Mouse (Mus musculus): ENCODE measurements around the gene Adamtsl1. TPM values are rescaled to one million over a fixed set of nuclear protein-coding genes. Genes with fewer than 3 reads are reported as not detected.
A peak's percentile ranks its signal among the peaks of the same experiment; 100 is the strongest.

Gene Adamtsl1
- total RNA-seq, 1 experiment from 2014 or later, result 8.7 TPM

DNA sequence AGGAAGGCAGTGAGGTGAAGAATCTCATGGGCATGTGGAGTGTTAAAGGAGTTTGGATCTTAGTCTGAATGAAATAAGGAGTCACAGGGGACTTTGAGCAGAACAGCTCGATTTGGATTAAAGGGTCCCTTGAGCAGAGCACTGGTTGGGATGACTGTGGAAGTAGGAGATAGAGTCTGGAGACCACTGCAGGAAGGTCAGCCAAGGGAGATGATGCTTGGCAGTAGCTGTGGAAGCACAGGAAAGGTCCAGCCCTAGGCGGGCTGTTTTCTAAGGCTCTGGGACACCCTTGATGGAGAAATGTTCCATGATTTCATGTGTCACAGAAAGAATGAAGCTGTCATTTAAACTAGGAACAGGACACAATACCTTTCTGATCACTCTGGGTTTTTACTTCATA lies 689.3 kb downstream of the Adamtsl1 start:
- DNase-seq, result no peak

DNA sequence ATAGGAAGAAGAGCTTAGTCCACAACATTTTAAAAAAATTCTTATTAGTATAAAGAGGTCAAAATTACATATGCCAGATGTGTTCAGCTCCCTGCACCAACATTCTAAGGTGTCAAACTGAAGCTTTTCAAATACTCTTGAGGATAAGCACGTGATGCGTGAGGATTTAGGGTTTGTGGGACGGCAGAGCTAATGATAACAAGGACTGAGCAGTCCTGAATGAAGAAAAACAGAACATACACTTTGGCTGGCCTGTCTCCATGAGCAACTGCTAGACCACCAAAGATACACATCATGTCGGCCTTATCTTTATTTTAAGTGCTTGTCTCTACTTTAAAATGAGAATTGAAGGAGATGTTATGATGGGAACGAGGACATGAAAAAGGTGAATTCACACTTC lies 710.9 kb downstream of the Adamtsl1 start:
- no peak for DNase-seq

DNA sequence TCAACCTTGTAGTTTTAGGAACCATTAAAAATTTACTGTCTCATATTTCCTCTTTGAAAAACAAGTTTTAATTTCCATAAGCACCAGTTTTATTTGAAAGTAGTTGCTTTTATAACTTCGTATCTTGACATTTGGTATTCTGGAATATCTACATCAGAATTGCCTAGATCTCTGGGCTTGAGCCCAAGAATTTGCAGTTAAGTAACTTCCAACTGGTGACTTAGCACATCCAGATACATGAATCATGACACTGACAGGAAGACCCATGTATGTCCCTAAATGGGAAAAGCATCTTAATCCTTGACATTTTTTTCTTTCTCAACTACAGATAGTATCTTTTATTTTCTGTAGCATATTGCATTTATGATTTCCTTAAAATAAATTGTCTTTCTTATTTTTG lies 713.1 kb downstream of the Adamtsl1 start:
- DNase-seq, result no peak

DNA sequence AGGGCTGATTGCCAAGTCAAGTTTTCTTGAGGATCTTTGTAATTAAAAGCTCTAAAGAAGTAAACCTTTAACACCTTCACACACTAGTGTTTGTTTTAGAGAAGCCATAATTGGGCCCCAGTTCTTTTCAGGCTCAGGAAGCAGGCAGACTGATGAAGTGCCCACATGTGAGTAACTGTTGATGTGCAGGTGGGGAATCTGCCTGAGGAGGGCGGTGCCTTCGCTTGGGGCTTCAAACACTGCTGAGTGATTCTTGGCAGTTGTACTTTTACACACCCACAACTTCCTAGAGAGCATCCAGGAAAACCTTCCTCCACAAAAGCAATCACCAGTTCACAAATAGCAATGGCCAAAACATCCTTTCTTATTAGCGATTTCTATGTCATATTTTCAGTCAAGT lies 719.2 kb downstream of the Adamtsl1 start:
- no peak for DNase-seq

DNA sequence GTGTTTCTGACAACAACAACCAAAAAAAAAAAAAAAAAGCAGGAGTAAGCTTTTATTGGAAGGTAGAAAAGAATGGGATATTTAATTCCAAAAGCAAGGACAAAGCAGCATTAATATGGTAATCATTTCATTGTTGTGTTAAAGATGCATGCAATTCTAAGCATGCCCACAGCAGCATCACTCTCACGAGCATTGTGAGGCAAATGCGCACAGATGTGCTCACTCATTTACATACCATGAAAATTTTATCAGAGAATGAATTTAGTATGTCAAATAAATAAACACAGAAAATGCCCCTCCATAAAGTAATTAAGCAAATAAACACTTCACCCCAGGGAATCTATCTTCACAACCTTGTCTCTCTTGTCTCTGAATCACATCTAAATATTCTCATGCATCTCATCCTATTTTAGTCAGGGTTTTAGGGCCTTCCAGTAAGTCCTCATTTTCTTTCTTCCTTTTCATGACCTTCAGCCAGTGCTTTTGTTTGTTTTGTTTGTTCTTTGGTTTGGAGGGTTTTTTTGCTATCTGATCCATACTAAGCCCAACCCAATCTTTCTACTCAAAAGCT lies 728.0 kb downstream of the Adamtsl1 start:
- no peak for DNase-seq

DNA sequence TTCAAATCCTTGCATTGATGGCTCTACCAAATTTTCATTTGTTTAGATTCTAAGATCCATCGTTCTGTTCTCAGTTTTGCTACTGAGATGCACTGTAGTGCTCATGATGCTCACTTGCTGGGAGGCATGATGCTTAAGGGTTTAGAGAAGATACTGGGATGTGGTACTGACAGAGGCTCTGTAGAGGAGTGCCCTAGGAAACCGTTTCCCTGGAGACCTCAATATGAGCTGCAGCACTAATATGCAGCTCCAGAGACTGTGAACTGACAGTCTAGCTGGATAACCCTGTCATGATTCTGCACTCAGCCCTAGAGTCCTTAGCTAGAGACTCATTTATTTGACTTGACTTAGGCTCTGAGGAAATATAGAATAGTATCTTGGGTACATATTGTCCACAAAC lies 756.1 kb downstream of the Adamtsl1 start:
- DNase-seq, result no peak

DNA sequence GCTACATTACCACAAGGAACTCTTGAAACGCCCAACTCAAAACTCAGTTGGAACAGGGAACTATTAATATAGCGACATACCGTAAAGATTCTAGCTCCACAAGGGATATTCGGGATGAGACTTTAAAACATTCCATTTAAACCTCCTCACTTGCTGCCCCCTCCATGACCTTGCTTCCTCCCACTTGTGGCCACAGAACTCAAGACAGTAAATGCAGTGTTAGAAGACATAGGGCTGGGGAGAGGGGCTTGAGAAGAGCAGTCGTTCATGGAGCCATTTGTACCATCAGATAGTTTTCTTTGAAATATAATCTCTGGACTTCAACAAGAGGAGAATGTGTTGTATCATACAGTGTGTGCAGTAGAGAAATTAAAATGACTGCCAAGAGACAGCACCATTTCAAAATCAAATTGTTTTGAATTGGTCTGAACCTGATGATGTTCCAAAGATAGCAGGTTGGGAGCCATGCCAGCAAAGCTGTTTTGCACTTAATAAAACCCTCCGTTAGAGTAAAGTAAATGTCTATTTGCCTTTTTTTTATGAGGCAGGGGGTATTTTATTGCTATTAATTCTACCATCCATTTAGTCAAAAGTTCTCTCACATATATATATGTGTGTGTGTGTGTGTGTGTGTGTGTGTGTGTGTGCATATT lies 759.9 kb downstream of the Adamtsl1 start:
- no peak for DNase-seq

DNA sequence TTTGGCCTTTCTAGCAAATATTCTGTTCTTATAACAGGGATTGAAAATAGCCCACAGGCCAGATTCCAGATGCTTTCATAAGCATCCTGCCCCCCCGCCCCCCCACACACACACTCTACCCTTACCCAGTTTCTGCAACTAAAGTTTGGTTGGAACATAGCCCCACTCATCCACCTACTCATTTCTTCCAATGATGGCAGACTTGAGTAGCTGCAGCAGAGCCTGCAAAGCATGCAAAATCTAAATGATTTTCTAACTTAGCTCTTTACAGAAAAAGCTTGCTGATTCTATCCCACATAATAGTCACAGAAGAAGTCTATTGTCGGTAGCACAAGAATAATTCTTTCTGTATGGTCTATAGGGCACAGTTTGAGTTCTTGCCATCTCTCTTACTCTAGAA lies 760.7 kb downstream of the Adamtsl1 start:
- DNase-seq, result no peak

DNA sequence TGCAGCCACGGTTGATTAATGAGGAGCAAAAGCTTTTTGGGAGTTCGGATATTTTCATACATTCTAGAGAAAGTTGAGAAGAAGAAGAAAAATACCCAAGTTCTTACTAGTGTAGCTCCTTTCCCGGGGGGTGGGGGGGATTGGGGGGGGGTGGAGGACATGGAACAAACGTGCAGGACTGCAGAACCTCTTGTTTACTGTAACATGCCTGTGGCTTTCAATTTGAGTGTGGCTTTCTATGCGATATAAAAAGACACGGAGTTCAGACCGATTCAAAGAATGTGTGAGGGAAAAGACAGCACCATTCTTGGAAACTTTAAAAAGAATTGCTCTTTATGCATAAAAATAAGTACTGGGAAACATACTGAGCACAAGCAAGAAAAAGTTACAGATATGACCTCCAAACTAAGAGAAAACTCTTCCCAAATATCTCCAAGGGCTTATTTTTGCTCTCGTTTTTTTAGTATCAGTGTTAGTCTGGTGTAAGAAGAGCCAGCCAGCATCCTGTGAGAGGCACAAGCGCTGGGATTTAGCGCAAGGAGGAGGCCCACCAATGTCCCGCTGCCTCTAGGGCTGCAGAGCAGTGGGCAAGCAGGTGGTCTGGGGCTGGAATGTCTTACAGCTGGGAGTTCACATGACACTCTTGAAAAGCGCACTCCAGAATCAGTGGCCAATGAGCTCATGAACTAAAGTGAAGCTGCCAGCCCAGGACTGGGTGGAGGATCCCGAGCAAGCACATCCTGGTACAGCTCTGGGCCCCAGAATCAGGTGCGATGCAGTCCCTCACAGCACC lies 762.2 kb downstream of the Adamtsl1 start:
- DNase-seq, result no peak

DNA sequence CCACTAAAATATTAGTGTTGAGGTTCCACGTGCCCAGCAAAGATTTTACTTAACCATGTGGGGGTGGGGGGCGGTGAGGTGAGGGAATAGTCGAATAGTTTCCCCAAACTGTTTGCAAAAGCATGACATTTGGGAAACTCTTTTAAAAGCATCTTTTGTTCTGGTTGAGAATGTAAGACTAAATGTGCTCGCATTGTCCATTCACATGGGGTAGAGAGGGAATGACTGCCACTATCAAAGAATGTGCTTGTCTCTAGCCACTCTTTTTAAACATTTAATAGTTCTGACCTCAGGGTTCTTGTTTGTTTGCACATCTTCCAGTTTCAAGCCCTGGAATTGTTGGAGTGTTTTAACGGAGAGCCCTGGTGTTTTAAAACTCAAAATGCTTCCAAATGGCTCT lies 764.6 kb downstream of the Adamtsl1 start:
- no peak for DNase-seq

DNA sequence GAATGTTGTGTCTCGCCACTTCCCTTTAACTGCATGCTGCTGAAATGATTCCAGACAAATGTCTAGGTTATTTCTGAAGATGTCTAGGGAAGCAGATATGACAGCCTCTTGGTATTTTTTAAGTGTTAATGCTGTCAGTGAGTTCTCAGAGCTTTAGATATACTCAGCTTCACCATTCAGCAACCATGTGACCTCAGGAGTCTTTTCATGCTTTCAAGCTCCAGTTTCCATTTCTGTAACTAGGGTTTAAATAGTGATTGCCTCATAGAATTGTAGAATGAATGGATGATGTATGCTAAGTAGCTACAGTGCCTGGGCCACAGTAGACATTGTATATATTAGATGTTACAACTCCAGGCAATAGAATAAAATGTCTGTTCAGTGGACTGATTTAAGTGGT lies 772.6 kb downstream of the Adamtsl1 start:
- no peak for DNase-seq

DNA sequence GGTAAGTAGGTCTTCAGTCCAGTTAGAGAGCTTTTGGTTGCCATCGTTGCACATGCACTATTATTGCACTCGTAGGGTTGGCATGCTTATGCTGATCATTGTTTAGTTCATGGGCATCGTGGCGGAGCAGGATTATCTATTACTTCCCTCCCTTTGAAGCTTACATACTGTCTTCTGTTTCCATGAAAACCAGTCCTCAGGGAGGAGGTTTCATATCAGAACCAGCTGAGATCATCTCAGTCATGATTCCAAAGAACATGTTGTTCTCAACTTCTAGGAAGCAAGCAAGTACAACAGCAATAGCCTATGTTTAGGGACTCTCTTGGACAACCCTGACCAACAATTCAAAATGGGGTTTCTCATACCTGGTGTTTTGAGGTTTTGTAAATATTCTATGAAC lies 774.3 kb downstream of the Adamtsl1 start:
- DNase-seq, result no peak

DNA sequence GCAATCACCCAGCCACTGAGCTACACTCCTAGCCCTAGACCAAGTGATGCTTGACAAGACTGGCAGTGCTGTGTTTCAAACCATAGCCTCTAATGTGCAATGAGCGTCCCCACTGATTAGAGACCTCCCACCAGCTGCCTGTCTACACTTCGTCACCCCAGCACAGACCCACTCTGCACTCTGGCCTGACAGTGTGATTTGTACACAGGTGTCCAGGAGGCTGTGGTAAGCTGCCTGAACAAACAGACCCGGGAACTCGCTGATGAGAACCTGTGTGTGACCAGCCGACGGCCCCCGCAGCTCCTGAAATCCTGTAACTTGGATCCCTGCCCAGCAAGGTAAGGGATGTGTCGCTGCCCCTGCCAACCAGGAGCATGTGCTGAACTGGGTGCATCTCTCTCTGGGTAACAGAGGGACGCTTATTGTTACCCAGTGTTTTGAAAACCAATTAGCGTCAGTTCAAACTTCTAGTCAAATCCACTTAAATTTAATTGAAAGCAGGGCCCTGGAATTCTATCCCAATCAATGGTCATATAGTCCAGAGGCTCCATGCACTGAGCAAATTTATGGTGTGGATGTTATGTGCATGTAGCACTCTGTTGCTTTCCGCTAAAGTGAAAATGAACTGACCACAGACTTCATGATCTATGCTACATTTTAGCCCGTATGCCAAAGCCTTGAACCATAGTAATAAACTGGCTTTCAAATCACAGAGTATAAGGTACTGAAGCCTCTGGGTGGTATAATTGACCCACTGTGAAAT lies 775.7 kb downstream of the Adamtsl1 start:
- DNase-seq, result no peak

DNA sequence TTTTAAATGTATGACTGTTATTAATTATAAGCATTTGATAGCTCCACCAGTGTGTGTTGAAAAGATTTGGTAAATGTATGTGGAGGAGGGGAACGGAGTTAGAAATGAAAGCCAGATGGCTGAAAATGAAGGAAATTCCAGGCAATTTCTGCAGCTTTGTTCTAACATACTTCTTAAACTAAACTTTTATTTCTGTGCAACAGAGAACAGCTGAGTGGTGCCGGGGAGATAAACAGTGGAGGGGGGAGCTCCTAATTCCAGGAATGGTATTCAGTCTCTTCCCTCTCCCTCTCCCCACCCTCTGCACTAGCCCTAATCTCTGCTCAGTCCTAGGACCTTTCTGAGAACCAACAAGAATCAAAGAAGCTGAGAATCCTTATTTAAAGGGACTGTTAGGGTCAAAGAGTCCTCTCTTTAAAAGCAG lies 780.9 kb downstream of the Adamtsl1 start:
- DNase-seq, result no peak

DNA sequence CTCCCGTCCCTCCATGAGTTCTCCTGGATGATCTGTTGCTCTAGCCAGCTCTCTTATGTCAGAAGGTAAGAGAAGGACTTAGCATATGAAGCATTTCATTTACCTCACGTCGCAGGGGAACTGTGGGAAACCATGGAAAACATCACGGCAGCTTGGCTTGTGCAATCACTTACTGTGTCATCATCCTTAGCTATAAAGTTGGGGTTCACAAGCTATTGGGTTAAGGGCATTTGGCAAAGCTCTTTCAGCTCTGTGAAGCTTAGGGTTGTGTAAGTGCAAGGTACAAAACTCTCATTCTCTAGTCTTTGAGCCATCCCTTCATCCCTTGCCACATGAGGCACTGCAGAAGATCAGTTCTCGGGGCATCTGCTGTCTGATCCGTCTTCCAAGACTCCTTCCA lies 787.5 kb downstream of the Adamtsl1 start:
- DNase-seq, result no peak

DNA sequence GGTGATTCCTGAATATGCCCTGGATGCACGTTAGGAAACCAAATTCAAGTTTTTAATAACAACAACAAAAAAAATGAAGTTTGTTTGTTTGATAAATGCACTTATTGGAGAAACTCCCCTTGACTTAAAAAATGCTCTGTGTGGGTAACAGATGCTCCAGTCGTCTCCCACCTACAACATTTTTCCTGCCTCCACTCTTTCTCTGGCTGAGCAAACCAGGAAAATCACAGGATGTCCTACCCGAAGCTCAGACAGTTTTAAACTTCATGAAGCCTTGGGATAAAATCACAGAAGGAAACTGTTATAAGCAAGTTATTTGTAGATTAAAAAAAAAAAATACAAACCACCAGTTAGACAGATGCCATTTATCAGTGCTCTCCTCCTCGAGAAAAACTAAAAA lies 788.1 kb downstream of the Adamtsl1 start:
- no peak for DNase-seq

DNA sequence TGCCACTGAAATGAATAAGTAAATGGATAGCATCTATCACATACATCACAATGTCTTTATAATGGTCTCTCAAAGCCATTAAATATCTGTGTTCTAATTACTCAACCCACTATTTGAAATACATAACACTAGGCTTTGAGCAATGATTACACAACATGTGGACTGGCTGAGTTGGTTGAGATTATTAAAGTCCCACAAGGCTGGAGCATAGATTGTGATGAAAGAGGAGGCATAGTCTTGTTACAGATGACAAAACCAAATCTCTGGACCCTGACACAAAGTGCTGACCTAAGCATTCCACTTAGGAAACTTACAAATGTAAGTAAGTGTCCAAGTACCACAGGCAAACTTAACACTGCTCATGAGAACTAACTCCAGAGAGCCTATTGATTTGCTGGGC lies 792.8 kb downstream of the Adamtsl1 start:
- DNase-seq, result no peak

DNA sequence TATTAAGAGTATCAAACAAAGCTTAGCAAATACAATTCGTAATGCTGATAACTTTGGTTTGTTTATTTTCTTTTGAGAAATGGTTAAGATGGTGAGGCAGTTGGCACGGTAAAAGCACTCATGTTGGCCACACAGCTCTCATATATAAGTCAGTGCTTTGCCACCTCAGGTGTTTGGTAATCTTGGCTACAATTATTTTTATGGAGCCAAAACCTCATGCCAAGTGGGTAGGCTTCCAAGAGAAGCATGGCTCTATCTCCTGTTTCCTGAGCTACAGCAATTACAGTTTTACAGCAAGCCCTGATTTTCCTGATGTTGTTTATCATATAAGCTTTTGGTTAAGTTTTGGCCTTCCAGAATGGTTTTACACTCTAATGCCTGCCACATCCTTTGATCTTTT lies 795.2 kb downstream of the Adamtsl1 start:
- no peak for DNase-seq

DNA sequence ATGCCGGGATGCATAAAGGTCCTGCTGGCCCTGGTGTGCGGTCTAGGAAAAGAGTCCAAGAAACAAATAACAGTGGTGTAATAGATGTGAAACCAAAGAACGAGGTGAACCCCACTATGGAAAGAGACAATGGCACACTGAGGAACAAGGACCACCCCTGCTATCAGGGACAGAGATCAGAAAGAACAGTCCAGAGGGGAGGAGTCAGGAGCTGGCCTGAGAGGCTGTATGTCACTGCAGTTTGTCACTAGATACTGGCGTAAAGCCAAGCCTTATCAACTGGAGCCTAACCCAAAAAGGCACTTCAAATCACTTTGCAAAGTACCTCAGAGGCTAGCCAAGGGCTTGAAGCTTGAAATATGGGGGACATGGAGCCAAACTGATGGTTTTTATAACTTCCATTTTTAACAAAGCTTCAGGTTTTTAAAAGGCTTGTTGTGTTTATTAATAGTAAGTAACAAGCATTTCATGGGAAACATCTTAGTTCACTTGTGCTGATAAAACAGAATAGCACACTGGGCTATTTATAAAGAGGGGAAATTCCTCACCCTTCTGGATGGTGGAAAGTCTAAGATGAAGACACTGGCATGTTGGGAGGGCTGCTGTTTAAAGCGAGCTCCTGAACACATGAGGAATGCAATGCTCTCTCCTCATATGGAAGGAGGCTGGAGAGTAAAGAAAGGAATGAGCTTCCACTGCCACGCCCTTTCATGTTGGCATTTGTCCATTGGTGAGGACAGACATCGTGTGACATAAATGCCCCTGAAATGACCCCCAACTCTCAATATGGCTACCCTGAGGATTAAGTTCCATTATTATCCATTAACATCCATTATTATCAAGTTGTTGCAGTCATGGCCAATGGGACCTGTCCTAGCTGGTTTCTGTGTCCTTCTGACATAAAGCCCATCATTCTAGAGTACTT lies 797.1 kb downstream of the Adamtsl1 start:
- DNase-seq, result peak; percentile 3

DNA sequence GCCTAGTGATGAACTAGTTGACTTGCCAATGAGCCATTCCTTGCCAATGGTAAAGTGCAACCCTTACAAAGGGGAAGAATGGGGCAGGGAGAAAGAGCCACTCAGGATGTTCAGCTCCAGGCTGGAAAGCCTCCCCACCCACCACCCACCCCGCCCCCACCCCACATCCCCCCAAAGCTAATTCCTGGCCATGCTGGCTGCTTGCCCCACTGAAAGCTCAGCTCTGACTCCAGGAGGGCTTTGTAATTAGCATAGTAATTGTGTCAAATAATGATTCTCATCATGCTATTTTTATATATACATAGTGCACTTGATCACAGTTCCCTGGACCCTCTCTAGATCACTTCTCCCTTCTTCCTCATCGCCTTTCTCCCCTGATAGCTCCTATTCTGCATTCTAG lies 798.4 kb downstream of the Adamtsl1 start:
- DNase-seq, result no peak

DNA sequence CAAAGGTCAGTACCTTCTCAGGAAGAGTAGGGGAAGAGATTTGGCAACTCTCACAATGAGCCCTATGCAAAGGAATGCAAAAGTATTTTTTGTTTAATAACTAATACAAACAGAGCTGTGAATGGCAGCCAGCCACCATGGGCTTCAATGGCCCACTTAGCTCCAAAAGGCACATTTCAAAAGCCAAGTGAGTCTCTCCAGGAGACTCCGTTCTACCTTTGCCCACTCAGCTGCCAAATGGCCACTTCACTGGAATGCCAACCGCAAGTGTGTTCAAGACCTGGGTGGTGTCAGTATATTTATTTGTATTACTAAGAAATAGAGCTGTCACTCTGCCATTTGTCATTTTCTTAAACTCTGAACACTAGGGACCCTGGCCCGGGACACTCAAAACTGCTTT lies 800.5 kb downstream of the Adamtsl1 start:
- no peak for DNase-seq

DNA sequence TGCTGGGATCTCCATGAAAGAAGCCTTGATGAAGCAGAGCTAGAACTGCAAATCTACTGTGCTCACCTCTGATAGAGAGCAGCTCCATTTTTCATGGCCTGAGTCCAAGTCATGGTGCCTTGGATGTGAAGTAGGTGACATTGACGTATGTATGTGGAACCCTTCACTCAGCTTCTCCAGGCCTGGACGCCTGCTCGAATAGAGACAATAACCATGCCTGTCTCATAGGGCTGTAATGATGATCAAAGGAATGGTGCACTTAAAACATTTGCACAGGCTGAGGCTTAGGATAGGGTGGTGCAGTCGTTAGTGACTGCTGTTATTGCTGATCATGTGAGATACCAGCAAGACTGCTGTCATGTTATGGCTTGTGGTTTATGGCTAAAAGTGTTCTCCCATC lies 801.1 kb downstream of the Adamtsl1 start:
- no peak for DNase-seq

All from adrenal gland, postnatal 25 days (tissue).